Mouse (Mus musculus): ENCODE results near the gene 1110051M20Rik. TPM values are rescaled to one million over a fixed set of nuclear protein-coding genes. Genes with fewer than 3 reads are reported as not detected.

The 1110051M20Rik gene
- total RNA-seq, 2 experiments from 2014 or later: 99.7 to 106 TPM

DNA sequence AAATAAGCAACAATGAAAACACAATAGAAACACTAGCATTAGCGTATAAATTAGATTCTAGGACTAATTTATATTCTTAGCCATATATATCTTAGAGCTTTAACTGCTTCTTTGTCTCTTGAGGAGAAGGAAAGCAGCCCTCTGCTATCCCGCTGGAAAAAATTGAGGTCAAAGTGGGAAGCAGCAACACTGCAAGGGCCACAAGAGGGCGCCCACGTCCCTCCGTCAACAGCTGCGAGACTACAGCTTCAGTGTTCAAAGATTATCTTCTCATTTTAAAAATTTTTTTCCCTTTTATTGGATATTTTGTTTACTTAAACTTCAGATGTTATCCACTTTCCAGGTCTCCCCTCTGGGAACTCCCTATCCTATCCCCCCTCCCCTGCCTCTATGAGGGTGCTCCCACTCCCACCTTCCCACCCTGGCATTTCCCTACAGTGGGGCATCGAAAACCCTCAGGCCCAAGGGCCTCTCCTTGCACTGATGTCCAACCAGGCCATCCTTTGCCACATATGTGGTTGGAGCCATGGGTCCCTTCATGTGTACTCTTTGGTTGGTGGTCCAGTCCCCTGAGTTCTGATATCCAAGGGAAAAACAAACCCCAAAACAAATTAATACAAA lies 158.5 kb downstream of the 1110051M20Rik start:
- peak; percentile 81 to 85 for DNase-seq (ENCODE audit: extremely low spot score in 1 of 2, low spot score in 2 of 2)
- intact Hi-C loops (cut with DNase I): no loop called here

DNA sequence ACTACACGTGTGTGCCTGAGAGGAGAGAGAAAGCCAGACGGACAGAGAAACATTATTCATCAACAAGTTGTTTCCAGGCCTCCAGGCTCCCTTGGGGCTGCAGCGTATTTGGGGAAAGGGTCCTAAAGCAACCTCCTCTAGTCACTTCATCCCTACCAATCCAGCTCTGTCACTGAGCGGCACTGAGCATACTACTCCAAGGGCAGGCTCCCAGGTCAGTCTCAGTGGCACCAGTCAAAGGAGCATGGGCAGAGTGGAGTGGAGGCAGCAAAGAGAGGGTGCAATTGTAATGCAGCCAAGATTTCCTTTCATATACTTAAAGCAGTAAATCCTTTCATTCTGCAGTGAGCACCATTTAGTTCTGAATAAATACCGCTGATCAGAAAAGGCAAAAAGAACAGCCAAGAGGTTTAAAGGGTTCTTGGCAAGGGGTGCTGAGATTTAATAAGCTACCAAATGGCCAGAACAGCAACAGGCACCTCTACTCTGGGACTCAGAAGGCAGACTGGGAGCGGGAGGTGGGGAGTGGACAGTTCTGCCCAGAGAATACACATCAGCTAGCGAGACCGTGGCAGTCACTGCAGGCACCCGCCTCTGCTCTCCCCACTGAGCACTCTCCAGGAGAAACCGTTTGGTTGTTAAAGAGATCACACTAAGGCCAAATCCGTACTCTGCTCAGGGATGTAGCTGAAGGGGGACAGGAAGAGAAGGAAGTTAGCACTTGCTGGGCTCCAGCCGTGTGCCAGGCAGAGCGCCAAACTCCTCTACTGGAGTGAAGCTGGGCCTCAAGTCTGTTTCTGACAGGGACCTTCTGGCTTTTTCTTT lies 159.9 kb downstream of the 1110051M20Rik start:
- intact Hi-C loops (cut with DNase I): no loop called here
- peak; percentile 50 to 88 for DNase-seq (ENCODE audit: extremely low spot score in 1 of 2, low spot score in 2 of 2)

DNA sequence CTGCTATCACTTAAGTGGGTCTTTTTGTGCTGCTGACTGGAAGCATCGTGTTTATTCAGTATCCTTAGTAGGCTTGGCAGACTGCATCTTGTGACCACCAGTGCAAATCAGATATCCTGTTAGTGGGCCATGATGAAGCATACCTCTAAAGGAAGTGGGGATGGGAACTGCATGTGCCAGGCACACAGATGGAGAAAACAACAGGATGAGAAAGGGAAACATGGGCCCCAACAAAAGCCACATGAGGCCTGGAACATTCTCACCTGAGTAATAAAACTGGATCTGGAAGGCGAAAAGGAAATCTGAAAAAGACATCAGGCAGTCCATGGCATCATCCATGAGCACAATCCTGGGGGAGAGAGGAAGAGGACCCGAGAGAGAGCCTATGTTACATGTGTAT lies 160.5 kb downstream of the 1110051M20Rik start:
- no peak for DNase-seq (ENCODE audit: extremely low spot score in 1 of 2, low spot score in 2 of 2)
- intact Hi-C loops (cut with DNase I): no loop called here

DNA sequence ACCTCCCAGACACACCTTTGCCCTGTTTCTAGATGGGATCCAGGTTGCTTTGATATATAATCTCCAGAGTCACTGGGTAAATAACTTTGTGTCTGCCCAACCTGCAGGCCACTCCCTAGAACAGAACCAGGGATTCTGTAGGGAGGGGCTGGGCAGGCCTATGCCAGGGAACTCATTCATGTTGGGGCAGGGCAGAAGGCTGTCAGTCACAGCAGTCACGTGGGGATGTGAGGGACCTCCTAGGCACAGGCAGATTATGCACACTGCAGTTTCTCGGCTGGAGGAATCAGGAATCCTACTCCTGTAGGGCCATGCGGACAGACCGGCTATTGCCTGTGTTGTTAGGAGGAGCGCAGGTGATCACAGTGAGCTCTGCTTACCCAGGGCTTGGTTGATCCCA lies 163.1 kb downstream of the 1110051M20Rik start:
- intact Hi-C loops (cut with DNase I): no loop called here
- DNase-seq (ENCODE audit: extremely low spot score in 1 of 2, low spot score in 2 of 2): no peak

DNA sequence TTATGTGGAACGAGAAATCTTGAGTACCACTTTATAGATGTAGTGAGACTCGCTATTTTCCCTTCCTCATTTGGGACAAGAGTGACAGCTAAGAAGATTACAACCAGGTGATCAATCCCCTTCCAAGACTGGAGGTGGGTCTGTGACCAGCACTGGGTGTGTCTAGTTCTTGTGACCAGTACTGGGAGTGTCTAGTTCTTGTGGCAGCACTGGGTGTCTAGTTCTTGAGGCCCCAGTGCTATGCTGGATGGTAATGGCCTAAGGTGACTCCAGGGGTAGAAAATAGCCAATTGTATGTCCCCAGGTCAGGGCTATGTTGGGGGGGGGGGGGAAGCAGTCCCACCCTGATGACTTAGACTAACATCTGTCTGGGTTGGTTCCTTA lies 165.1 kb downstream of the 1110051M20Rik start:
- intact Hi-C loops (cut with DNase I): loop anchor here (2.0 kb wide), 1 partner anchor 201 kb away; no protein-coding TSS in a partner anchor
- DNase-seq (ENCODE audit: extremely low spot score in 1 of 2, low spot score in 2 of 2): no peak

DNA sequence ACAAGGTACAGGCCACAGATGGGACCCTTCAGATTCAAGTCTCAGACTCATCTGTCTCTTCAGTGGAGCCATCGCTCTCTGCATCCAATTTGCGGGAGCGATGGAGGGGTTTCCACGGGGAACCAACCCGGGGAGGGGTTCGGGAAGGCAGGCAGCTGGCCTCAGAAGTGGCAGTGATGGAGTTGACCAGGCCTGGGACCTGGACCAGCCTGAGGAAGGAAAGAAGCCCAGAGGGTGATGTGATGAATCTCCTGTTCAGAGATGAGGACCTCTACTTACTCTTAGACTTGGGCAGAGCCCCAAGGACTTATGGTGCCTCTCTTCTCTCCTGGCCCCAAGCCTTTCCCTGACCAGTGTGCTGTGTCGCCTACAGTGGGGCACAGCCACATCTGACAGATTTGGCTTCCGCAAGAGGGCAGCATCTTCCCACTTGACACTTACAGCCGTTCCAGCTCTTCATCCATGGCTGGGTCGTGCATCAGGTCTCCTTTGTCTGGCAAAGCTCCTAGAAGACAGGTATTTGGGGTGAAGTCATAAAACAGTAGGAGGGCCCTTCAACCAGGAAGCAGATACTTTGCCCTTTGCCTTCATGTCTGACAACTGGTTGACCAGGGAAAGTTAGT lies 165.6 kb downstream of the 1110051M20Rik start:
- DNase-seq (ENCODE audit: extremely low spot score in 1 of 2, low spot score in 2 of 2): peak in 1 of 2 experiments; percentile 66
- intact Hi-C loops (cut with DNase I): loop anchor here (2.0 kb wide), 1 partner anchor 202 kb away; no protein-coding TSS in a partner anchor

DNA sequence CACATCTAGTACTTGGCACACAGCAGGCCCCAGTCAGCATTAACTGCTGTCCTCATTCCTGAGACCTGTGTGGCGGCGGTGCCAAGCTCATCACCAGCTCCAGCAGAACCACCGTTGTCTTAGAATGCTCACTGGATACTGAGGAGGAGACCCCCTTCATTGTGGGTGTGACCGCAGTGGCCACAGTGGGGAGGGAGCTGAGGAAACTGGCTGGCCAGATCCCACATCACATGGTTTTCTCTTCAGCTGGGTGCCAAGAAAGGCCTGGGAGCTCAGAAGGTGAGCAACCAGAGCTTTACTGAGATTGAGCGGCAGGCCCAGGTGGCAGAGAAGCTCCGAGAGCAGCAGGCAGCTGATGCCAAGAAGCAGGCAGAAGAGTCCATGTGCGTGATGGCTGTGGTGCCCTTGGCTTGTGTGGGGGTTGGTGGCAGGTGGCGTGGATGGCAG lies 174.8 kb downstream of the 1110051M20Rik start:
- intact Hi-C loops (cut with DNase I): no loop called here
- DNase-seq (ENCODE audit: extremely low spot score in 1 of 2, low spot score in 2 of 2): no peak

DNA sequence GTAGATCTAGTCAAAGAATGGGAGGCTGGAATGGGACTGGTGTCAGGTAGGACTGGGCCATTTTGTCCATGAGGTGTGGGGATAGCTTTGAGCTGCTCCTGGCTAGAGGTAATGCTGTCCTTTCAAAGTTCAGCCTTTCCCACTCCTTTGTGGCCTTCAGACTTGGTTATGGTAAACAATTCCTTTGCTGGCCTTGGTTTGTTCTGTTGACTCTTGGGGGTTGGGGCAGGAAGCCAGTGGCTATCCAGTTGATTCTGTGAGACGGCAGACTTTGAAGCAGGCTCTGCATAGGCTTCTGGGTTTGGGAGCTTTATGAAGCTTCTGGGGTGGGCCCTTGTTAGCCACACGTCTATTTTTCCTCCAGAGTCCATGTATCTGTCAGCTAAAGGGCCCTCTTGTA lies 175.8 kb downstream of the 1110051M20Rik start:
- no peak for DNase-seq (ENCODE audit: extremely low spot score in 1 of 2, low spot score in 2 of 2)
- intact Hi-C loops (cut with DNase I): no loop called here

DNA sequence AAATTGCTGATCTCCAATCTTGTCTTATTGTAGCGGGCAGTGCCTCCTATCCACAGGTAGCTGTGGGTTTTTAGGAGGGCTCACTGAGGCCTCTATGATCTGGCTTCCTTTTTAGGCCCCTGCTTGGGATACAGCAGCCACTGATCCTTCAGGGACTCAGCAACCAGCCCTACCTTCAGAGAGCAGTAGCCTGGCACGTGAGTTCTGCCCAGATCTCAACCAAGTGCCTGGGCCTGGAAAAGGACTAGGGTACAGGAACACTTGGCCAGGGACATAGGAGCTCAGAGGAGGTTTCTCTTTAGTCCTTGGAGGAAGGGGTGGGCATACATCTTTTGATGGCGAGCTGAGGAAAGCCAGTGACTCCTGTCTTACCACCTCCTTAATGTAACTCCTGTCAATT lies 176.5 kb downstream of the 1110051M20Rik start:
- DNase-seq (ENCODE audit: extremely low spot score in 1 of 2, low spot score in 2 of 2): no peak
- intact Hi-C loops (cut with DNase I): no loop called here

DNA sequence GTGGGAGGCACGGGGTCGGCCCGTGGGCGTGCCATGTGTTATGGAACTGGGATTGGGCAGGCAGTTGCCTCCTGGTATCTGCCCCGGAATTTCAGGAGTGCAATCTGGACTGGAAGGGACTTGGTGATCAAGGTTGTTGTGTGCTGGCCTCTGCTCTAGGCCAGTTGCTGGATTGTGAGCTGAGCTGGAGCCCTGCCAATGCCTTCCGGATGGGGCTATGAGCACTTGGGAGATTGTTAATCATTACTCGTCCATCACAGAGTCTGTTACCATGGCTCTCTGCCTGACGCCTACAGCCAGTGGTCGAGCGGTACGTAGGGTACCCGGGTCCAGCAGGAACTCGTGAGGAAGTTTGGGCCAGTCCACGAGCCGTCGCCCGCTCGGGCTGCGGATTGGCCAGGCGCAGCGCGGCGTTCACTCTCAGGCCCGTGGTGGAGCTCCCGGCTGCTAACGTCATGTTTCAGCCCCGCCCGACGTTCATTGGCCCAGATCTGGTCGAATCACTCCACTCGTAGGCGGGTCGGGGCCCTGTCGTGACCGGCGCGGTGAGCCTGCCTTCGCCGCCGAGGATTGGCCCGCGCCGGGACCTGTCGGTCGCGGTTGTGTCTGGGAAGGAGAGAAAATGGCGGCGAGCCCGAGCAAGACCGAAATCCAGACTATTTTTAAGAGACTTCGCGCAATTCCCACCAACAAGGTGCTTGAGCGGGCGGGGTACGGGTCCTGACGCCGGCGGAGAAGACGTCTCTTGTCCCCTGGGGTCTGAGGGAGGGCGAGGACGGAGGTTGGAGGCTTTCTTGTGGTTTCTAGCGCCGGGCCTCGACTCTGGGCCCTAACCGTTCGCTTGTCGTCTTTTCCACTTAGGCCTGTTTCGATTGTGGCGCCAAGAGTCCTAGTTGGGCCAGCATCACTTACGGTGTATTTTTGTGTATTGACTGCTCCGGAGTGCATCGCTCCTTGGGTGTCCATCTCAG lies 179.5 kb downstream of the 1110051M20Rik start, which contains the start of gene Arfgap2:
TSS of gene Arfgap2 (plus strand) at position 264 of the 971 bp plus-strand sequence.
- DNase-seq (ENCODE audit: extremely low spot score in 1 of 2, low spot score in 2 of 2): peak; percentile 99
- intact Hi-C loops (cut with DNase I): no loop called here

DNA sequence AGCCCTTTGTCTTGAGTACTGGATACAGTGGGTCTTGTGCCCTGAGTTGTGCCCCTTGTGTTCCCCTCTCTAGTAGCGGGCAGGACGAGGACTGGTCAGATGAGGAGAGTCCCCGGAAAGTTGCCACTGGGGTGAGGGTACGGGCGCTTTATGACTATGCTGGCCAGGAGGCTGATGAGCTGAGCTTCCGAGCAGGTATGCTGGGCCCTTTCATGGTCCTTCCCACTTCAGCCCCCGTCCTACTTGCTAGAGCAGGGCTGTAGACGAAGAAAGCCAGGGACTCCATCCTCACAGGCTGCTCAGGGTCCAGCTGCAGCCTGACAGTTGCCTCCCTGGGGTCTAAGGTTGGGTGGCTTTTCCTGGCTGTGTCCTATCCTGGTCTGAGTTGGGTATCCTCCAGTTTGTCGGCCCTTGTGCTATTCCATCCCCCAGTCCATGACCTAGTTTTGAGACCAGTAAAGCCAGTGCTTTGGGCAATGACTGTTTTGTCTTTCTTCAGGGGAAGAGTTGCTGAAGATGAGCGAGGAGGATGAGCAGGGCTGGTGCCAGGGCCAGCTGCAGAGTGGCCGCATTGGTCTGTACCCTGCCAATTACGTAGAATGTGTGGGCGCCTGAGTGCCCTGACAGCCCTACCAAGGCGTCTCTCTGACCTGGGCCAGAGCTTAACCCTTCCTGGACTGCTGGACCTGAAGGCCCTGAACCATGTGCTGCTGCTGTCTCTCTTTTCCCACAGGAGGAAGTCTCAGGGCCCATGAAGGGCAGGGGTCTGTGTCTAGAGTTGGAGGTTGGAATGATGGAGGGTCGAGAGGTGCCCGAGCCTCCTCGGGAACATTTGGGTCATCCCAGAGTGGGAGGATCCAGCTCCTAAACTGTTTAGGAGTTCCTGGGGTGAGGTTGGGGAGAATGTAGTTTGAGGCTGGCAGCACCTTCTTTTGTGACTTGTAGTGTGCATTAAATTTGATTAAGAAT lies 180.5 kb downstream of the 1110051M20Rik start:
- intact Hi-C loops (cut with DNase I): no loop called here
- no peak for DNase-seq (ENCODE audit: extremely low spot score in 1 of 2, low spot score in 2 of 2)

DNA sequence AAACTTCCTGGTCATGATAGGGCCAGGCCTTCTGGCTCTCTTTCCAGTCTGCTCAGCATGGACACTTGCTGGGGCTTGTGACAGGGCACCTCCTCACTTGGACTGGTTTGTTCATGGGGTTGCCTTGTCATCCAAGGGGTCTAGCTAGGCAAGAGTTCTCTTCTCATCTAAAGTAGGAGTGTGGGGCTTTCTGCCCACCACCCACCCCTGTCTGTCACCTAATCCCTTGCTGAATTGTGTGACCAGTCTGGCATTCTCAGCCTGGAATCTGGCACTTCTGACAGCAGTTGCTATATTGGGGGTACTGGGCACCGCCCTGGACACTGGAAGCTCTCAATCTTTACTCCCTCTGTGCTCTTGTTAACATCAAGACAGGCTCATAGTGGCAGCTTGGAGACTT lies 185.0 kb downstream of the 1110051M20Rik start:
- no peak for DNase-seq (ENCODE audit: extremely low spot score in 1 of 2, low spot score in 2 of 2)
- intact Hi-C loops (cut with DNase I): no loop called here

DNA sequence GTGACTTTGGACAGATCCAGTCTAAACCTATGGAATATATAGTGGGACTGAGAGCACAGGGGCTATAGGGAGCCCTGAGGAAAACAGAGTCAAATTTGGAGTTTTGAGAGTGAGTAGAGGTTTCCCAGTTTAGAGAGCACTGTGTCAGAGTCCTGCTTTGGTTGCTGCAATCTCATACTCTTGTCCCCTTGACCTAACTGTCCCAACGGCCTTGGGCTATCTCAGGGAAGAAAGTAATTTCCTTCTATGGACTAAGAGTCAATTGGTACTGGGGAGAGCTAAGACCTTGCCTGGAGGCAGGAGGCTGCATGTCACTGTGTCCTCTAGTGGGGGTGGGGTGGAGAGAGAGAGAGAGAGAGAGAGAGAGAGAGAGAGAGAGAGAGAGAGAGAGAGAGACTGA lies 185.7 kb downstream of the 1110051M20Rik start:
- intact Hi-C loops (cut with DNase I): no loop called here
- DNase-seq (ENCODE audit: extremely low spot score in 1 of 2, low spot score in 2 of 2): no peak

DNA sequence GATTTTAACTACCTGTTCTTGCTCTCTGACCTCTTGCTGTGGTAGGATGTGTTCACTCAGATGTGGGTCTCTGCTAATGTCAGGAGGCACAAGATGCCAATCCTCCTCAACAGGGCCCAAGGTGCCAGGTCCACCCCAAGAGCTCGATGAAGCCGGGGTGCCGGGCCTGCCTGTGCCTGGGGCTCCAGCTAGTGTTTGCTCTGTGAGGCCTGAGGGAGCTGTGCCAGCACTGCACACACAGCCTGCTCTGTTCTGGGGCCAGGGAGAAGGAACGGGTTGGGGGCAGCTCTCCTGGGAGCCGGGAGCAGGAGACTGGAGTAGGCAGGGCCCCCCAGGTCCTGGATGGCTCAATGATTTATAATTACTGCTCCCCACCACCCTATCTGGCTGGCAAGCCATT lies 186.4 kb downstream of the 1110051M20Rik start:
- peak; percentile 58 to 70 for DNase-seq (ENCODE audit: extremely low spot score in 1 of 2, low spot score in 2 of 2)
- intact Hi-C loops (cut with DNase I): no loop called here

DNA sequence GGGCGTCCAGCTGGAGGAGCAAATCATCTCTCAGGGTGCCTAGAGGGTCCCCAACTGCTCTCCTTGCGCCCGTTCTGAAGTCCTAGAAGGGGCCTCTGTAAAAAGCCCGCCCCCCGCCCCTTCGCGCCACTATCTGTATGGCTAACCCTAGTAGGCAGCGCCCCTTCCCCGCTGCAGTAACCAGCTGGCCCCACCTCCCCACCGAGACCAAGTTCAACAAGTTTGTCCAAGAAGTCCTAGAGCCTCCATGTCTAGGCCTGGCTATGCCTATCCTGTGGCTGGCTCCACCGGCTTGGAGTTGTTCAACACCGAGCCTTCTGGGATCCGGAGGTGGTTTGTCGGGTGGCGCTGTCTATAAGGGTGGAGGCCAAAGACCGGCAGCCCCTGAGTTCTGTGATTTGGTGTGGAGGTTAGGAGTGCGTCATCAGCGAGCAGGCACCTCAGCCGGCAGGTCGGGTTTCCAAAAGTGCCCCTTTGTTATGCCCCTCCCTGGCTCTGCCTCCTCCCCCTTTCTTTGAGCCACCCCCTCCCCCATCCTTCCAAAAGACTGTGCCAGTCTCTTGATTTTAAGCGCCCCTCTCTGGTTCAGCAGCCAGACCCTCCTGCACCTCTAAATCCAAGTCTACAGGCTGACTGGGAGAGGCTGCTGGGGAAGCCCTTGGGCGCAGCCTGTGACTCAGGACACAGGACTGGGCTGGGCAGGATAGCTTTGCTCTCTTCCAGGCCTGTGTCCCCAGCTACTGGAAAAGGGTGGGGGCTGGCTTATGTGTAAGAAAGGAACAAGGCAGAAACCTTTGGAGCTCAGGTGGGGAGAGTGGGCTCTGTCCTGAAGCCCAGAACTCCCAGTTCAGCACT lies 187.2 kb downstream of the 1110051M20Rik start:
- DNase-seq (ENCODE audit: extremely low spot score in 1 of 2, low spot score in 2 of 2): peak in 1 of 2 experiments; percentile 73
- intact Hi-C loops (cut with DNase I): no loop called here

DNA sequence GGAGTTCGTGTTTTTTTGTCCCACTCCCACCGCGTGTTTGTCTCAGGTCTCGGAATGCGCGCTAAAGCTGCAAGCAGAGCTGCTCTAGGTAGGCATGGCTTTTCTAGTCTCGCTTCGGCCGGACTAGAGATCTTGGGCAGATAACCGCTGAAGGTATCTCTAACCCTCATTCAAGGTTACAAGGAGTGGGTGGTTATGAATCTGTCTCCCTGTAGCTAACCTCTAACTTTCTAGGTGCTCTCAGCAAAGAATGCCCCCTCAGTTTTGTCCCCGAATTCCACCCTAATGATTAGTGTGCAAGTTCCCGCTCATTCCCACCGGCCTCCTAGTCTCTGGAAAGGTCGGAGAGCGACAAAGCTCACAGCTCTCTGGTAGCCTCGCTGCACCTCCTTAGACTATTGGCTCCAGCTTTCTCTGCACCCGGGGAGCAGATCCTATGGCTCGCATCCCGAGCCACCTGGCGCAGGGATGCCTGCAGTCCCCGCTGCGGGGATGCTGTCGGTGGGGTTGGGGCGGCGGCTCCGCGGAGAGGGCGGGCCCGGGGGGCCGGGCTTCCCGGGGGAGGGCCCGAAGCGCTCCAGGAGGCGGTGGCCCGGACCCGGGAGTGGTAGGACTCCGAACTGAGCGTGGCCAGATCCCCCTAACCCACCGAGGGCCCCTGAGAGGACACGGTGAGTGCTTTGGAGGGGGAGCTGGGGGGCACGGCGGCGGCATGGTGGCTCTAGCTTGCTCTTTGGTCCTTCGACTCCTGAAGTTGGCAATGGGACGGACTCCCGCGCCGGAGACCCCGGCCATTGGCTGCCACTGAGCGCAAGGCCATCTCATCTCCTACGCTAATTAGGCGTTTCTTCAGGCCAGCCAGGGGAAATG lies 188.0 kb downstream of the 1110051M20Rik start:
- DNase-seq (ENCODE audit: extremely low spot score in 1 of 2, low spot score in 2 of 2): peak; percentile 31 to 73
- intact Hi-C loops (cut with DNase I): no loop called here
